Mouse (Mus musculus) stomach, embryonic 16.5 days (tissue): ENCODE results near the gene Noto. TPM values are rescaled to one million over a fixed set of nuclear protein-coding genes. Genes with fewer than 3 reads are reported as not detected.

Source experiments
- ATAC-seq: fragments of 200-750 bp; cut with Nextera tagmentation; 2 replicates; pipeline ENCODE4 v1.8.0; 2017; ENCODE audit warnings: moderate number of reproducible peaks, moderate TSS enrichment; ENCODE audit not compliant: insufficient read depth, low FRiP score
- H3K27ac ChIP-seq: fragments of 300-500 bp; sonication (generic); 2 replicates; pipeline ENCODE4 v1.5.1; 2014; ENCODE audit warnings: low read length
- H3K27me3 ChIP-seq: fragments of 300-500 bp; sonication (generic); 2 replicates; pipeline ENCODE4 v1.6.1; 2014; ENCODE audit warnings: low read length, control low read depth, mixed read lengths; ENCODE audit not compliant: control insufficient read depth, insufficient read depth
- H3K36me3 ChIP-seq: fragments of 300-500 bp; sonication (generic); 2 replicates; pipeline ENCODE4 v1.6.1; 2014; ENCODE audit warnings: low read length; ENCODE audit not compliant: control insufficient read depth, insufficient read depth
- H3K4me1 ChIP-seq: fragments of 300-500 bp; sonication (generic); 2 replicates; pipeline ENCODE4 v1.6.1; 2014; ENCODE audit warnings: low read length, control low read depth, mixed read lengths; ENCODE audit not compliant: control insufficient read depth, insufficient read depth
- H3K4me2 ChIP-seq: fragments of 300-500 bp; sonication (generic); 2 replicates; pipeline ENCODE4 v1.6.1; 2014; ENCODE audit warnings: low read depth, low read length, mixed read lengths
- H3K4me3 ChIP-seq: fragments of 300-500 bp; sonication (generic); replicated peaks from 2 replicates; pipeline ENCODE4 v1.5.1; 2014; ENCODE audit warnings: mild to moderate bottlenecking, low read length
- H3K9ac ChIP-seq: fragments of 300-500 bp; sonication (generic); 2 replicates; pipeline ENCODE4 v1.6.1; 2014; ENCODE audit warnings: low read length
- H3K9me3 ChIP-seq: fragments of 300-500 bp; sonication (generic); replicated peaks from 2 replicates; pipeline ENCODE4 v1.6.1; 2016; ENCODE audit warnings: low read length, control low read depth; ENCODE audit not compliant: control insufficient read depth
- WGBS: fragments of 180-500 bp; shearing (Covaris S2); extraction: QIAGEN DNeasy Blood & Tissue Kit; methylation state at CpG from one replicate; pipeline ENCODE4 v1.1.7; 2014; 5-methylcytosine and 5-hydroxymethylcytosine counted together
- polyA plus RNA-seq: library from polyadenylated mRNA; unstranded; fragments of >200 nt; fragmentation: Nextera tagmentation; extraction: Ambion mirVana; gene quantifications from 2 replicates; pipeline ENCODE4 v1.2.1, GENCODE M21; 2015

The Noto gene
- polyA plus RNA-seq, 1 experiment from 2014 or later: not detected

DNA sequence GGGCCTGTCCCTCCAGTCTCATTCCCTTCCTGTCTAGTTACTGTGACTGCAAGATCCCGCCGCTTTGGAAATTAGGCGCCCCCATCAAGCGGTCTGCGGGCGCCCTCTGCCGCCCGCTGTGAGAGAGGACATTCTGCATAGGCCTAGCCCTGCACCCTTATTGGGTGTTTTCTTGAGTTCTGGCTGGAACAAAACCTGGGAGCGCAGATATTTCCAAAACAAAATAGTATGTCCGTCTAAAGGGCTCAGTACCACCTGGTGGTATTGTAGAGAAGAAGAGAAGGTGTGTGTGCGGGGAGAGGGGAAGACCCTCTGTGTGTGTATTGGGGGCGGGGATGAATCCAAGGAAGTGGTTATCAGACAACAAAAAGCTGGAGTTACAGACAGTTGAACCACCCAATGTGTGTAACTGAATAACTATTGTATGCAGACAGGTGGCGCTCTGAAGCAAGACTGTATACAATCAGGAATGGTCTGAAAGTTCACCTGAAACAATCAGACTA lies 12.9 kb upstream of the Noto start:
- WGBS: 9% methylated on average over 13 of the region's 13 CpGs
- no peak overlapping the region for H3K27ac ChIP-seq
- H3K4me2 ChIP-seq: no peak overlapping the region
- no peaks in the 10 kb centered on the region for H3K36me3 ChIP-seq
- no peaks in the 10 kb centered on the region for H3K4me1 ChIP-seq
- ATAC-seq: peak; percentile 79
- peaks cover 28% of the 10 kb centered on the region for H3K27me3 ChIP-seq
- H3K9ac ChIP-seq: 0 out of 2 replicates have a peak overlapping the region, but pooled peaks have one; percentile 8
- no peaks in the 10 kb centered on the region for H3K9me3 ChIP-seq
- no peak overlapping the region for H3K4me3 ChIP-seq

DNA sequence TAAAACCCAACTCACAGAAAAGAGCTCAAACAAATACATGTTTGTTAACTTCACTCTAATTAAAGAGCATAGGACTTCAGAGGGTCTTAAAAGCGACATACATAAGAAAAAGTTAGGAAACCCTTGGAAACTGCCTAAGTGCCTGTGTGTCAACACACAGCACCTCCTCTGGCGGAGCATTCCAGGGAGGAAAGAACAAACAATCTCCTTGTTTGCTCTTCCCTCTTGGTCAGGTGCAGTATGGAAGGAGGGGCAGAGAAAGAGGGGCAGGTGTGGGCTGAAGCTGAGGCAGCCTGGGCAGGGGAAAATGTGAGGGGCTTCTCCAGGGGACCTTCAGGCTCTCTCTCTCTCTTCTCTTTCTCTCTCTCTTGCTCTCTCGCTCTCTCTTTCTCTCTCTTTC lies 7.9 kb upstream of the Noto start:
- Histone ChIP-seq H3K9ac (no peak overlapping the region), H3K27me3 (no peaks in the 10 kb centered on the region), H3K4me3 (no peak overlapping the region), H3K9me3 (no peaks in the 10 kb centered on the region), H3K27ac (no peak overlapping the region), H3K4me2 (no peak overlapping the region), H3K36me3 (no peaks in the 10 kb centered on the region), H3K4me1 (no peaks in the 10 kb centered on the region)
- 41% methylated on average over 3 of the region's 3 CpGs for WGBS
- peak; percentile 56; the same call in 1 of the 2 replicates for ATAC-seq

- no peak overlapping the region for H3K9ac ChIP-seq
- H3K4me1 ChIP-seq: no peaks in the 10 kb centered on the region
- no peaks in the 10 kb centered on the region for H3K9me3 ChIP-seq
- H3K4me3 ChIP-seq: no peak overlapping the region
- no peak overlapping the region for H3K4me2 ChIP-seq
- no peaks in the 10 kb centered on the region for H3K36me3 ChIP-seq
- no peak for ATAC-seq
- H3K27ac ChIP-seq: no peak overlapping the region
- 81% methylated on average over 2 of the region's 2 CpGs for WGBS
- no peaks in the 10 kb centered on the region for H3K27me3 ChIP-seq
Measured at GRCm38 (mm10) chr6:85419150-85419549, 4.5 kb upstream of the Noto start.

DNA sequence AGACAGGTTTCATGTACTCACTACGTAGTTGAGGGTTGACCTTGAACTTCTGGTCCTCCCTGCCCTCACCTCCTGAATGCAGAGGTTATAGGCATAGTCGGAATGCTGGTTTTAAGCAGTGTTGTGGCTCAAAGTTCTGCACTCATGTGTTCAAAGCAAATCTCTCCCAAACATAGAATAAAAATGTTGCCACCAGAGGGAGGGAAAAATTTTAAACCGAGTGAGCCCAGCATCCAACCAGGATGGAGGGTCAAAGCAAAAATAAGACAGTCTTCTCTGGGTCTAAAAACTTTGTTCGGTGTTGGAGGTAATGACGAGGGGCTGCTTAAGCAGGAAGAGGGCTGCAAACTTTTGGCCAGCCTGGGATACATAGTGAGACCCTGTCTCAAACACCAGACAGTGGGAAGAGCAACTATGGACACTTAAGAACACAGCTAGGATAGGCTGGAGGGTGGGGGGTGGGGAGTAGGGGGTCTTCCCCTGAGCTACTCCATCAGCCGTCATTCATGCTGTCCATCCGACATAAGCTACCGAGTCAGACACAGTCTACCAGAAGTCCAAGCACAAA lies 7.7 kb downstream of the Noto start:
- Histone ChIP-seq H3K9ac (peak overlapping the region; percentile 70), H3K4me3 (peak overlapping the region; percentile 68), H3K4me2 (peak overlapping the region; percentile 56), H3K27me3 (no peaks in the 10 kb centered on the region), H3K36me3 (no peaks in the 10 kb centered on the region), H3K9me3 (no peaks in the 10 kb centered on the region), H3K27ac (no peak overlapping the region), H3K4me1 (no peaks in the 10 kb centered on the region)
- ATAC-seq: no peak
- 36% methylated on average over 8 of the region's 8 CpGs for WGBS

DNA sequence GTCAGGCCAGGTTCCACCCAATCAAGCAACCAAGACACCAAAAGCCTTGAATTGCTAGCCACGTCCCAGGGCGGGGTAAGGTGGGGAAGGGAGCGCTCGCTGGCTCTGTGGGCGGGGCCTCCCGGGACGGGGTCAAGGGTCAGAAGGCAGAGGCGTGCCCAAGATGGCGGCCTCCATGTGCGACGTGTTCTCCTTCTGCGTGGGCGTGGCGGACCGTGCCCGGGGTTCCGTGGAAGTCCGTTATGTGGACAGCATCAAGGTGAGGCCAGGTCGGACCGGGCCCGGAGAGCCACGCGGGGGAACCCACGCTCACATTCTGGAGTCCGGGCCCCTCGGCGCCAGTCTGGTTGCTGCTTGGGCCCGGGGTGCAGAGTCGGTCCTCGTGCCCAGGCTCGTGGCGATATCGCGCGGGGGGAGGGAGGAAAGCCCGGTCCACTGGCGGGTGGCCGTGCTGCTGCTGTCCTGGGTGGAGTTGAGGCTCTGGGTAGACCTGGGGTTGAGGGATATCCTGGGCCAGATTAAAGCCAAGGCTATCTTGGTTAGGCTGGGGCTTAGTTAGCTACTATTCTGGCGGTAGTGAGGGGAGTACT lies 8.3 kb downstream of the Noto start, which contains the start of gene Smyd5:
TSS of gene Smyd5 (plus strand) at position 148 of the 590 bp plus-strand sequence.
- H3K4me1 ChIP-seq: no peaks in the 10 kb centered on the region
- H3K4me3 ChIP-seq: peak within 1 kb of the TSS; percentile 68
- H3K9me3 ChIP-seq: no peaks in the 10 kb centered on the region
- no peaks in the 10 kb centered on the region for H3K27me3 ChIP-seq
- ATAC-seq: peak; percentile 84
- H3K4me2 ChIP-seq: peak within 1 kb of the TSS; percentile 56
- peak within 1 kb of the TSS; percentile 70 for H3K9ac ChIP-seq
- H3K36me3 ChIP-seq: no peaks in the 10 kb centered on the region
- WGBS: under 1% methylated on average over 39 of the region's 39 CpGs
- H3K27ac ChIP-seq: no peak within 1 kb of the TSS

DNA sequence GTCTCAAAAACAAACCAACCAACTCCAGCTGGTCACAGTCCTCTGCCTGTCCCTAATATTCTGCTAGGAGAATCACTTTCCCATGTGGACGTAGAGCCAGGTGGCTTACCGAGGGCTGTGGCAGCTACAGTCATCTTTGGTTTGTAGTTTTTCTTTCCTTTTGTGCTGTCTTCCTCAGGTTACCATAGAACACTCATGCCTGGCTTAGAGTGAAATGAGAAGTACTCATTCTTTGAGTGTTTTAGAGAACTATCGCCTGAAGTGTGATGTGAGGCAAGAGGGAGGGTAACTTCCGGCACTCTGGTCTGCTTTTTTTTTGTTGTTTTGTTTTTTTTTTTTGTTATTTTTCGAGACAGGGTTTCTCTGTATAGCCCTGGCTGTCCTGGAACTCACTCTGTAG lies 10.2 kb downstream of the Noto start:
- H3K27me3 ChIP-seq: no peaks in the 10 kb centered on the region
- no peak overlapping the region for H3K27ac ChIP-seq
- 75% methylated on average over 5 of the region's 5 CpGs for WGBS
- no peak overlapping the region for H3K4me3 ChIP-seq
- 0 out of 2 replicates have a peak, but pooled peaks cover 3% of the 10 kb centered on the region for H3K36me3 ChIP-seq
- ATAC-seq: no peak
- H3K4me1 ChIP-seq: no peaks in the 10 kb centered on the region
- H3K4me2 ChIP-seq: no peak overlapping the region
- H3K9me3 ChIP-seq: no peaks in the 10 kb centered on the region
- no peak overlapping the region for H3K9ac ChIP-seq

- no peaks in the 10 kb centered on the region for H3K27me3 ChIP-seq
- no peak overlapping the region for H3K4me2 ChIP-seq
- no peak for ATAC-seq
- no peaks in the 10 kb centered on the region for H3K4me1 ChIP-seq
- H3K27ac ChIP-seq: no peak overlapping the region
- H3K9me3 ChIP-seq: no peaks in the 10 kb centered on the region
- no peak overlapping the region for H3K9ac ChIP-seq
- peaks cover 8% of the 10 kb centered on the region; the same call in 1 of the 2 replicates for H3K36me3 ChIP-seq
- no peak overlapping the region for H3K4me3 ChIP-seq
- 69% methylated on average over 1 of the region's 1 CpGs for WGBS
Measured at GRCm38 (mm10) chr6:85436204-85436603, 12.5 kb downstream of the Noto start.

GRCm38 (mm10) chr6:85436631-85437030 lies 12.9 kb downstream of the Noto start:
- Histone ChIP-seq H3K4me1 (no peaks in the 10 kb centered on the region), H3K27ac (no peak overlapping the region), H3K36me3 (peaks cover 12% of the 10 kb centered on the region; the same call in 1 of the 2 replicates), H3K4me3 (no peak overlapping the region), H3K4me2 (no peak overlapping the region), H3K27me3 (no peaks in the 10 kb centered on the region), H3K9me3 (no peaks in the 10 kb centered on the region), H3K9ac (no peak overlapping the region)
- WGBS: 88% methylated on average over 5 of the region's 6 CpGs
- ATAC-seq: no peak

GRCm38 (mm10) chr6:85441142-85441541 lies 17.5 kb downstream of the Noto start:
- no peak overlapping the region for H3K27ac ChIP-seq
- no peaks in the 10 kb centered on the region for H3K4me1 ChIP-seq
- no peaks in the 10 kb centered on the region for H3K9me3 ChIP-seq
- H3K36me3 ChIP-seq: peaks cover 13% of the 10 kb centered on the region; the same call in 1 of the 2 replicates
- 82% methylated on average over 4 of the region's 4 CpGs for WGBS
- no peak overlapping the region for H3K4me3 ChIP-seq
- H3K27me3 ChIP-seq: no peaks in the 10 kb centered on the region
- H3K9ac ChIP-seq: no peak overlapping the region
- no peak for ATAC-seq
- H3K4me2 ChIP-seq: no peak overlapping the region
